Mouse (Mus musculus) adrenal gland, adult 8-10 months (tissue): Measurements from ENCODE around the gene Arnt2. TPM values are rescaled to one million over a fixed set of nuclear protein-coding genes. Genes with fewer than 3 reads are reported as not detected.

Experiments used
- DNase-seq: peaks from one replicate; pipeline ENCODE4 v3.0.0; 2022
- total RNA-seq, 4 experiments: library from RNA; stranded (reverse); gene quantifications; 2 replicates each; pipeline ENCODE4 v1.2.4; 2022

Arnt2 gene
- total RNA-seq, 4 experiments from 2014 or later = 41.3 to 62.9 (median 50.8) TPM

DNA sequence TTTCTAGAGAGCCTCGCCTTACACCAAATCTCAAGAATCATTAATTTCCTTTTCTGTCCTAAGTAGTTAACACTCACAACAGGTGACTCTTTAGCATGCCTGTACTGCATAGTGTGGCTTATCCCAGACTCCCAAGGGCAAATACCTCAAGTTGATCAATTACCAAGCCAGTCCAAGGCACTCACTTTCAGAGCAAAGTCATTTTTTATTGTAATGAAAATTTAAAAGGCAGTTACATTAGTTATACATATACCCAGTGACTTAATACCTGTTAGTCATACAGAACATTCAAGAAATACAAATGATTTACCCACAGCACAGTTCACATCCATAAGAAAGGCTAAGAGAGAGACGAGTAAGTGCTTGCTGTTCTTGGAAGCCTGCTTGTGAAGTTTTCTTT is 163.9 kb downstream of the Arnt2 start:
- DNase-seq = no peak

DNA sequence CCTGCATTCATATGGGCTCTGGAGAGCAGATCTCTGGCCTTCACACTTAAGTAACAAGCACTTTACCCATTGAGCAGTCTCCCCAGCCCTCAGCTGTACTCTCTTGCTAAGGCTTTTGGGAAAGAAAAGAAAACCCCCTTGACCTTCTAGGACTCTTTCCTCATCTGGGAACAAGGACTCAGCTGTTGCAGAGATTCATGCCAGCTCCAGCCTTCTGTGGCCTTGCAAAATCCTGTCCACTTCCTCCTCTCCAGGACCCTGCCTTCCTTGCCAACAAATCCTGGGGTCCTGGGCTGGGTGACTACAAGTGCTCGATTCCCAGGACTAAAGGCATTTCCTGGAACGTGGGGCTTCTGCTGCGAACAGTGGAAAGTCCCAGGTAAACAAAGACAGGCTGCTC is 169.6 kb downstream of the Arnt2 start:
- no peak for DNase-seq

DNA sequence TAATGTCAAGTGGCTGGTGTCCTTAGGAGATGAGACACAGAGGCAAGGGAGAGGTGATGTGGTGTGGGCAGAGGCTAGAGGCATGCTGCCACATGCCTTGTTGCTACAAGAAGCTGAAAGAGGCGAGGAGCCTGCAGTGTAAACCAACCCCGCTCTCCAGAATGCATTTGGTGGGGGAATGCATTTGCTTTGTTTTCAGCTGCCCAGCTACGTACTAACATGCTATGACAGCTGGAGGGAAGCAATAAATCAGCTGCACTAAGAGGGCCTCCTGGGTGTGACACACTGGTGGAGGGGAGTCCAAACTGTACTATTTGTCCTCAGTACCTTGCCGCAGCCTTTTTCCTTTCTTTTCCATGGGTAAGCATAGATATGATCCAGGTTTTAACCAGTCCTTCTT is 172.3 kb downstream of the Arnt2 start:
- no peak for DNase-seq

DNA sequence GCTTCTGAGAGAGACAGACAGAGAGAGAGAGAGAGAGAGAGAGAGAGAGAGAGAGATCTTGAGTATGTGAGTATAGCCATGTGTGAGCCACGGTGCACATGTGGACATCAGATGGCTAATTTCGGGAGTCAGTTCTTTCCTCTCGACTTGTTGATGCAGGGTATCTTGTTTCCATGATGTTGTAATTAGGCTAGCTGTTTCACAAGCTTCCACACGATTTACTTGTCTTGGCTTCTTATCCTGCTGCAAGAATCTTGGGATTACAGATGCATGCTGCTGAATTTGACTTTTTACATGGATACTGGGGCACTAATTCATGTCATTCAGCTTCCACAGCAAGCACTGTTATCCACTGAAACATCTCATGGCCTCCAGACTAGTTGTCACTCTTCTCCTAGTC is 178.6 kb downstream of the Arnt2 start:
- DNase-seq = no peak

DNA sequence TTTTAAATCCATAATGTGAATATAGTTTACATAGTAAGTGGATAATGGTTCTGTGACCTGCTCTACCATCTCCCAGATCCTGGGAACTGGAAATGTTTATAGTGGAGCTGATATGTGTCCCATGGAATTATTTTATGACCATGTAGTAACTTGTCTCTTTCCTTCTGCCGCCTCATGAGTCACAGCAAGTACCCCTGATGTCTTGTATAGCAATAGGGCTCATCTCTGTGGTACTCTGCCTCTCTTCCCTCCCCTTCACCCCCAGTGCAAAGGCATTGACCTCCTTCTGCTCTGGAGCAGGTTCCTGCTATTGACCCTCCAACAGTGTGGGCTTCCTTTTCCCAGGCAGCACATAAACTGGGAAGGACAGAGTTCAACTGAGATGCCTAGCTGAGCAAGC is 182.3 kb downstream of the Arnt2 start:
- DNase-seq = no peak

DNA sequence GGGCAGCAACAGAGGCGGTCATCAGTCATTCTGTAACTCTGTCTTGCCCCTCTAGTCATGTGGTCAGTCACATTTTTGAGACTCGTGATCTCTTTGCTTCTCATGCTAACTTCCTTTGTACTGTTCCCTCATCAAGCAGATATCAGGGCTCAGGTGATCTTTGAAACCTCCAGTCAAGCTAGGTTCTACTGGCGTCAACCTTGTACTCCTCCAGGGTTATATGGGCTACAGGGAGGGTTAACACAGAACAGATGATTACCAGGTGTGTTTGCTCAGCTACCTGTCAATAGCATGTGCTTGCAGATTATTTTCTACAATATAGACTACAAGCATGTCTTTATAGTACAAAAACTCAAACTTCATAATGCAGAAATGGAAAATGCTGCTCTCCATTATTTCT is 183.1 kb downstream of the Arnt2 start:
- DNase-seq = no peak

DNA sequence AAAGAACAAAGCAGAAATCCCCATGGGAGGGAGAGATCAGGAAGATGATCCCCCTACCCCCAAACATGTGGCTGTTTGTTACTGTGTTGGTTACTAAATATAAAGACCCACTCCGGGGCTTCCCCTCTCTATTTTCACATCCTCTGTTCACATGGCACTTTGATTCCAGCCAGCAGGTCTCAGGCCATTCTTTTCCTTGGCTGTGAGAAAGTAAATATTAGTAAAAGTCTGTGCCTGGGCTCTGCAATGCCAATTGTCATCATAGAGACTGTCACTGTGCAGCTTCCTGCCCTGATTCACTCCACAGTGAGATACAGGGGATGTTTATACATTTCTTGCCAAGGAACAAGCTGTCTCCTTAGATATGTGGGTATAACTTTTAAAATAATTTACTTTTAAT is 197.9 kb downstream of the Arnt2 start:
- DNase-seq = no peak

DNA sequence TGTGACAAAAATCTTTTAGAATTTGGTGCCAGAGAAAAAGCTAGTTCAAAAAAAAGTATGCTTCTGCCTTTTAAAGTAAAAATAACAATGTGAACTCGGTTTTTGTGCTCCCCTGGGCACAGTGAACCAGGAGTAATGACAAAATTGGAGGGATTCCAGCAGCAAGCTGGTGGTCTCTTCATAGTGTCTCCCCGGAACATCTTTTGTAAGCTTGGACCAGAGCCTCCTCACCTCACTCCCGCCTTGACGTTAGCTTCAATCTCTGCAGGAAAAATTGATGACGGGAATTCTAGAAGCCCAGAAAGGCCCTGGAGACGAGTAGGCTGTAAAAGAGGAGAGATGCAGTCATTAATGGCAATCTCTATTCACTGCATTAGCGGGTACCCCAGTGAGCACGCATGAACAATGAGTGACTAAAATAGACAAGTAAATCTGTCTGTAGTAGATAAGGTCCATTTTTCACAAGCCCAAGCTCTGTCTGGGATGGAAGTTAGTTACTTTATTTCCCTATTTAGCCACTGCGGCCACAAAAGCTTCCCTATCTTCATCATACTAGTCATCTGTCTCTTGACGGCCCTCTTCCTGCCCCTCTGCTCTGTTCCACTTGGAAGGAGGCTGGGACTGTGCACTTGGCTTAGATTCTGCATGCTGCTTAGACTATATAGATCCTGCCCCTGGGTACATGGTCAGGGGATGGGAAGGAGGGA is 199.2 kb downstream of the Arnt2 start:
- no peak for DNase-seq

DNA sequence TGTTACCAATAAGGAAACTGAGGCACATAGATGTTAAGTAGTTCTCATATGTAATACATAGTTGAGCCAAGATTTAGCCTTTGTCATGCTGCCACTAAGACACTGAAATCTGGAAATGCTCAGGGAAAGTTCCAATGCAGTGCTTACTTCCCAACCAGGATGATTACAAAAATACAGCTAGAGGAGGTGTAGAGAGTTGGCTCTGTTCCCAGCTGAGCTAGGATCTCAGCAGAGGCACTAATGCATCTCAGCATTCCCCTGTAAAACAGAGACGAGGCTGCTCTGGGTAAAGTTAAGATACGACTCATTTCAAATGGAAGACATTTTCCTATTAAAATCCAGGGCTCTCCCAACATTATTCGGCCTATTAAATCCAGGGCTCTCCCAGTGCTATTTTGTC is 206.0 kb downstream of the Arnt2 start:
- no peak for DNase-seq

DNA sequence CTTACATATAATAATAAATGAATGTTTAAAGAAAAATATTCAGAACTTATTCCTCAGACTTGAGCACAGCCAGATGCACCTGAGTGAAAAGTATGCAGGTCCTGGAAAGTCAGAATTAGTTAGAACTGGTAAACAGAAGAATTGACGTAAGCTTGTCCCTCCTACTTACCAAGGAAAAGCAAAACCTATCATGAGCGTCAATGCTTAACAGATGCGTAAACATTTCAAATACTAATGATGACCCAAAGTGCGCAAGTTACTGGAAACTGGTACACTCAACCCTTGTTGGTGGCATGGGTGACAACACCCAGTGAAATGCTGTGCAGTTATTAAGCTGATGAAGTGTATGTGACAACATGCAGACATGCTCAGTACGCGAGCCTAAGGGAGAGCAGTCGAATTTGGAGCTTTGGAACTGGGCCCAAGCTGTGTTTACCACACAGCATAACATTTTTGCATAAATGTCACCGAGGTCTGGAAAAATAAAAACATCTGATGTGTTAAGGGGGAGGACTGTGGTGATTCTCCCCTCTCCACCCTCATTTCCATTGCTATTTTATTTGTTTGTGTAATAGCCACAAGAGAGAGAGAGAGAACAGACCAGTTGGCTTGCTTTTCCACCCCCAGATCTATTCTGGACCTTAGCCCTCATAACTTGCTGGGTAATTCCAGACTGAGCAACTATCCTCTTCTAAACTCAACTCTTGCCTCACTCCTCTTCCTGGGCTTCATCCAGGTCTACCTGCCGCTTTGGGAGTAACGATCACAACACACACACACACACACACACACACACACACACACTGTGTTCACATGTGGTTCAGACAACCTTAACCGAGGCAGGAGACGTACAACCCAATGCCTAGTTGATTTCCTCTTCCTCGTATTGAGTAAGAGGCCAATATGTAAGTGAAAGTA is 208.6 kb downstream of the Arnt2 start:
- no peak for DNase-seq

DNA sequence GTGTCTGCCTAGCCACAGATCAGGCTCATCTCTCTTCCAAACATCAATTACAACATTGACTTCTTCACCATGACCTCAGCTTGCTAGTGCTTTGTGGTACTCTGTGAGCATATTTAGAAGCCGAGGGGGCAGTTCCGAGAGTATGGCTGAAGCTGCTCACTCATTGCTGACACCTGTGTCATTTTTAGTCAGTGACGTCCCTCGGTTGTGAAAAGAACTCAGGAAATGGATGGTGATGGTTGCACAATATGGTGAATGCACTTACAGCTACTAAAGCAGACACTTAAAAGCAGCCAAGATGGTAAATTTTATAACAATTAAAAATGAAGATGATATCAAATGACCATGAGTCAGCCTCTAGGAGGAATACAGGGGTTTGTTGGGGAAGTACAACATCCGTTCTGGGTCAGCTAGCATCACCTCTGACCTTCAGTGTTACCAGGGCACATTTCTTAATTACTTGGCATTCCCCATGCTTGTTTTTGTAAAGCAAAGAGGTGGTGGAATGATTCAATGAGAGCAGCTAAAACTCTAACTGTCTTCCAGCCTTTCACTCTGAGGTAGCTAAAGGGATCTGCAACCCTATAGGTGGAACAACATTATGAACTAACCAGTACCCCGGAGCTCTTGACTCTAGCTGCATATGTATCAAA is 212.6 kb downstream of the Arnt2 start:
- DNase-seq = no peak

Other genes starting within 250 kb of the Arnt2 start
- 10 to 100 TPM; 29.6 to 51.9 (median 47.4) TPM for gene Gm2115, start 118.8 kb upstream of the Arnt2 start, total RNA-seq
- gene Fah, start 196.5 kb upstream of the Arnt2 start, total RNA-seq = 10 to 100 TPM; 19.1 to 62.6 (median 45.5) TPM